Mouse (Mus musculus) liver, postnatal 0 days (tissue): ENCODE results near the gene Osbpl8. TPM values are rescaled to one million over a fixed set of nuclear protein-coding genes. Genes with fewer than 3 reads are reported as not detected.

Source experiments
- ATAC-seq: fragments of 200-750 bp; cut with Nextera tagmentation; 2 replicates; pipeline ENCODE4 v1.8.0; 2017; ENCODE audit warnings: mild to moderate bottlenecking, moderate library complexity
- DNase-seq: peaks from one replicate; pipeline ENCODE4 v3.0.0-alpha.2; 2016
- H3K27ac ChIP-seq: fragments of 300-500 bp; sonication (generic); 2 replicates; pipeline ENCODE4 v1.5.1; 2014; ENCODE audit warnings: antibody characterized with exemption, moderate library complexity, mild to moderate bottlenecking, low read depth
- H3K27me3 ChIP-seq: fragments of 300-500 bp; sonication (generic); 2 replicates; pipeline ENCODE4 v1.6.1; 2014; ENCODE audit warnings: low read length, control low read depth, mixed read lengths; ENCODE audit not compliant: insufficient read depth
- H3K36me3 ChIP-seq: fragments of 300-500 bp; sonication (generic); replicated peaks from 2 replicates; pipeline ENCODE4 v1.6.1; 2014; ENCODE audit warnings: mild to moderate bottlenecking, control low read depth, low read length, moderate library complexity, mixed read lengths; ENCODE audit not compliant: insufficient read depth
- H3K4me1 ChIP-seq: fragments of 300-500 bp; sonication (generic); 2 replicates; pipeline ENCODE4 v1.6.1; 2014; ENCODE audit warnings: antibody characterized with exemption, mild to moderate bottlenecking, control low read depth; ENCODE audit not compliant: insufficient read depth
- H3K4me2 ChIP-seq: fragments of 300-500 bp; sonication (generic); 2 replicates; pipeline ENCODE4 v1.6.1; 2014; ENCODE audit warnings: low read depth, mild to moderate bottlenecking, low read length, moderate library complexity, mixed read lengths
- H3K4me3 ChIP-seq: fragments of 300-500 bp; sonication (generic); 2 replicates; pipeline ENCODE4 v1.5.1; 2014; ENCODE audit warnings: low read depth, low read length
- H3K9ac ChIP-seq: fragments of 300-500 bp; sonication (generic); replicated peaks from 2 replicates; pipeline ENCODE4 v1.6.1; 2014; ENCODE audit warnings: mild to moderate bottlenecking, moderate library complexity
- H3K9me3 ChIP-seq: fragments of 300-500 bp; sonication (generic); 2 replicates; pipeline ENCODE4 v1.6.1; 2016; ENCODE audit warnings: mild to moderate bottlenecking, control low read depth, low read length, mixed read lengths
- CTCF ChIP-seq: sonication (generic); IDR thresholded peaks from 2 replicates; pipeline ENCODE4 v1.5.1; 2016; ENCODE audit warnings: antibody characterized with exemption, low read depth
- EP300 ChIP-seq: IDR thresholded peaks from 2 replicates; pipeline ENCODE4 v1.6.1; 2016; ENCODE audit warnings: antibody characterized with exemption, low read depth, mild to moderate bottlenecking
- WGBS: fragments of 180-500 bp; shearing (Covaris S2); extraction: QIAGEN DNeasy Blood & Tissue Kit; methylation state at CpG from one replicate; pipeline ENCODE4 v1.1.7; 2014; ENCODE audit not compliant: insufficient replicate concordance; 5-methylcytosine and 5-hydroxymethylcytosine counted together
- polyA plus RNA-seq: library from polyadenylated mRNA; unstranded; fragments of >200 nt; fragmentation: Nextera tagmentation; extraction: Ambion mirVana; gene quantifications from 2 replicates; pipeline ENCODE4 v1.2.1, GENCODE M21; 2015

Gene Osbpl8
- polyA plus RNA-seq, 1 experiment from 2014 or later: 5.6 TPM

DNA sequence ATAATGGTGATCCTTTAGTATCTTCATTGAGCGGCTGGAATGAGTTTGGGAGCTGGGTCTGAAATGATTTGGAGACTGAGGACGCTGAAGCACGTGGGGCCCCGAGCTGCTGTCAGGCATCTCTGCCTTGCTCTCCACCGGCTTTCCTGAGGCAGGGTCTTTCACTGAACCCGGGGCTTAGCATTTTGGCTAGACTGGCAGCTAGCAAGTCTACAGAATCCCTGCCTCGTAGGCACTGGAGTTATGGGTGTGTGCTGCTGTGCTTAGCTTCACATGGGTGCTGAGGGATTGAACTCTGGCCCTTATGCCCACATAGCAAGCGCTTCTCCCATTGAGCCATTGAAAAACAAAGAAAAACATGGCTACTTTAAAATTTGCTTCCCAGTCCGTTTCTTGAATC is 42.8 kb downstream of the Osbpl8 start:
- peaks cover 3% of the 10 kb centered on the region for H3K36me3 ChIP-seq
- no peak for ATAC-seq
- H3K27ac ChIP-seq: no peak overlapping the region
- DNase-seq: no peak
- 84% methylated on average over 9 of the region's 9 CpGs for whole genome bisulfite sequencing
- H3K27me3 ChIP-seq: no peaks in the 10 kb centered on the region
- no peaks in the 10 kb centered on the region for H3K4me1 ChIP-seq
- no peak overlapping the region for H3K4me3 ChIP-seq
- no peak overlapping the region for H3K9ac ChIP-seq
- H3K4me2 ChIP-seq: no peak overlapping the region
- no peaks in the 10 kb centered on the region for H3K9me3 ChIP-seq
- TF ChIP-seq EP300 (no peak), CTCF (no peak)

DNA sequence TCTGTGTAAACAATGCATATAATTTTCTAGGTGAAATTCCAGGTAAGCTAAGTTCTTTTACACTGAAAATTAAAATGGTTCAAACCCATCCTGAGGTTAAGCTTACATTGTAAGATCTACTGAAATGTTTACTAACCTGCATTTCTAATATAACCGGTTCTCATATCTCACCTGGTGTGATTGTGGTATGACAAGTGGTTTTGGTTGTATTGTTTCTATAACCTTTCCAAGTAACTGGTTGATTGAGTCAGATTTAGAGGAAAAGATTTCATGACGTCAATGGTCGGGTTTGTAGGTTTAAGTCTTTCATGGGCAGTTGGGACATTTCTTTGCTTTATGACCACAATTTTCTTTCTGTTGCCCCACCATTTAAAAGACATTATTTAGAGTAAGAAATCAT is 49.5 kb downstream of the Osbpl8 start:
- Histone ChIP-seq H3K36me3 (no peaks in the 10 kb centered on the region), H3K4me1 (no peaks in the 10 kb centered on the region)
- no peak for ATAC-seq

DNA sequence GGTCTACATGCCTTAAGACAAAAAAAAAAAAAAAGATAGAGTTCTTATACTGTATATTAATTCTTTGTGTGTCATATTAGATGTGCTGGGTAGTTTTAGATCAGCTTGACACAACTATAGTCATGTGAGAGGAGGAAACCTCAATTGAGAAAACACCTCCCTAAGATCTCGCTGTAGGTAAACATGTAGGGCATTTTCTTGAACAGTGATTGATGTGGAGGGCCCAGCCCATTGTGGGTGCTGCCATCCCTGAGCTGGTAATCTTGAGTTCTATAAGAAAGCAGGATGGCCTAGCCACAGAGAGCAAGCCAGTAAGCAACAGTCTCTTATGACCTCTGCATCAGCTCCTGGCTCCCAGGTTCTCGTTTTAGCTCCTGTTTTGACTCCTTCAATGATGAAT is 50.1 kb downstream of the Osbpl8 start:
- no peak overlapping the region for H3K4me3 ChIP-seq
- WGBS: 80% methylated on average over 2 of the region's 2 CpGs
- ATAC-seq (no peak), DNase-seq (no peak)
- H3K9me3 ChIP-seq: no peaks in the 10 kb centered on the region
- H3K27me3 ChIP-seq: no peaks in the 10 kb centered on the region
- H3K36me3 ChIP-seq: 0 out of 2 replicates have a peak, but pooled peaks cover 3% of the 10 kb centered on the region
- TF ChIP-seq CTCF (no peak), EP300 (no peak)
- no peak overlapping the region for H3K9ac ChIP-seq
- no peak overlapping the region for H3K4me2 ChIP-seq
- no peaks in the 10 kb centered on the region for H3K4me1 ChIP-seq
- no peak overlapping the region for H3K27ac ChIP-seq

More for the DNA sequence above, 49.5 kb downstream of the Osbpl8 start:
- Histone ChIP-seq H3K4me3 (no peak overlapping the region), H3K9ac (no peak overlapping the region), H3K27me3 (no peaks in the 10 kb centered on the region), H3K9me3 (no peaks in the 10 kb centered on the region), H3K4me2 (no peak overlapping the region), H3K27ac (no peak overlapping the region)
- TF ChIP-seq EP300: no peak
- no peak for TF ChIP-seq CTCF
- WGBS: 76% methylated on average over 3 of the region's 3 CpGs
- DNase-seq: no peak

DNA sequence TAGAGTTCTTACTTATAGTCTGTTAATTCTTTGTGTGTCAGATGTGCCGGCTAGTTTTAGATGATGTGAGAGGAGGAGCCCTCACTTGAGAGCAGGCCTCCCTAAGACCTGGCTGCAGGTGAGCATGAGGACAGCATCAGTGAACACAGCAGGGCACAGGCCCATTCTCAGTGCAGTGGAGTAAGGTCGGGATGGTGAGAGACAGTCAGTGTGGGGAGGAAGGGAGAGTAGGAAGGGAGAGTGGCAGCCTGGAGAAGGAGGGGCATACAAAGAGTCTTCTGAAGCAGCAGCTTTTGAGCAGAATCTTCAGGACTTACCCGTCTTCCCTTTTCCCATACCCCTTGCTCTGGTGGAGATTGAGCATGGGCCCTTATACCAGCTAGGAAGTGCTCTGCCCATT is 51.0 kb downstream of the Osbpl8 start:
- WGBS: 71% methylated on average over 3 of the region's 3 CpGs
- H3K4me2 ChIP-seq: no peak overlapping the region
- no peak overlapping the region for H3K27ac ChIP-seq
- no peak for TF ChIP-seq CTCF
- no peak for TF ChIP-seq EP300
- ATAC-seq: no peak
- no peaks in the 10 kb centered on the region for H3K4me1 ChIP-seq
- H3K27me3 ChIP-seq: no peaks in the 10 kb centered on the region
- DNase-seq: no peak
- H3K9me3 ChIP-seq: no peaks in the 10 kb centered on the region
- H3K9ac ChIP-seq: no peak overlapping the region
- 0 out of 2 replicates have a peak, but pooled peaks cover 3% of the 10 kb centered on the region for H3K36me3 ChIP-seq
- H3K4me3 ChIP-seq: no peak overlapping the region

DNA sequence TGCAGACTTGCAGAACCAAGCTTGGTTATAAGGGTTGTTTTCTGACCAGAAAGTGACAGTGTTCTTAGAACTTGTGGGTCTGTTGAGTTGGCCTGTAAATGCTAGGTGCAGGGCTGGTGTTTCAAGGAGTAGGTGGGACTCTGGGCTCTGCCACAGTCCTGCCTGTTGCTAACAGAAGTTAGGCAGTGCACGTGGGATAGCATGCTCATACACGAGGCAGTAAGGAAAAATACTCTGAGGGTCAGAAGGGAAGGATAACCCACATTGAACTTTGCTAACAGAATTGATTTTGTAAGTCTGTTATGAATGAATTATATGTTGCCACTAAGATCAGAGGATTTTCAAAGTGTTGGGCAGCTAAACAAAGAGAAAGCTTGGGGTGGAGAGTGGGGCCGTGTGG is 51.6 kb downstream of the Osbpl8 start:
- no peak overlapping the region for H3K9ac ChIP-seq
- H3K9me3 ChIP-seq: no peaks in the 10 kb centered on the region
- no peaks in the 10 kb centered on the region for H3K27me3 ChIP-seq
- DNase-seq (no peak), ATAC-seq (no peak)
- no peak overlapping the region for H3K4me2 ChIP-seq
- no peak overlapping the region for H3K27ac ChIP-seq
- WGBS: 85% methylated on average over 3 of the region's 3 CpGs
- no peak overlapping the region for H3K4me3 ChIP-seq
- TF ChIP-seq CTCF (no peak), EP300 (no peak)
- no peaks in the 10 kb centered on the region for H3K4me1 ChIP-seq
- 0 out of 2 replicates have a peak, but pooled peaks cover 3% of the 10 kb centered on the region for H3K36me3 ChIP-seq

DNA sequence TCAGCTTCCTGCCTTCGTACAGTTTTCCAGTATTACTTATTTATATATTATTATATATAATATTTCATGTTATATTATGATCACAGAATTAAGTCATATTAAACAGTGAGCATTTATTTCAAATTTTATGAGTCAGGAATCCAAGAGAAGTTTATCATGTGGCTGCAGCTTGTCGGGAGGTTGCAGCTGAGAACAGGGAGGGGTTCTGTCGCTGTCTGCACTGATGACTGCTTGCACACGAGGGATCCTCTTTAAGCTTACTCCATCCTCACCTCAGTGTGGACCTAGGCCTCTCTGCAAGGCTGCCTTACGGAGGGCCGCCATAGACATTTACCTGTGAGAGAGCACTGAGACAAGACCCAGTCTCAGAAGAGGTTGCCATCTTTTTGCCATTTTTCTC is 58.0 kb downstream of the Osbpl8 start:
- no peak overlapping the region for H3K9ac ChIP-seq
- peak; percentile 25 for DNase-seq
- no peak for TF ChIP-seq CTCF
- no peak for TF ChIP-seq EP300
- H3K9me3 ChIP-seq: no peaks in the 10 kb centered on the region
- H3K4me2 ChIP-seq: peak overlapping the region; percentile 45
- WGBS: 68% methylated on average over 6 of the region's 6 CpGs
- H3K4me1 ChIP-seq: peaks cover 7% of the 10 kb centered on the region; the same call in 1 of the 2 replicates
- no peak overlapping the region for H3K4me3 ChIP-seq
- H3K36me3 ChIP-seq: 0 out of 2 replicates have a peak, but pooled peaks cover 3% of the 10 kb centered on the region
- ATAC-seq: peak; percentile 93
- H3K27me3 ChIP-seq: no peaks in the 10 kb centered on the region
- no peak overlapping the region for H3K27ac ChIP-seq

DNA sequence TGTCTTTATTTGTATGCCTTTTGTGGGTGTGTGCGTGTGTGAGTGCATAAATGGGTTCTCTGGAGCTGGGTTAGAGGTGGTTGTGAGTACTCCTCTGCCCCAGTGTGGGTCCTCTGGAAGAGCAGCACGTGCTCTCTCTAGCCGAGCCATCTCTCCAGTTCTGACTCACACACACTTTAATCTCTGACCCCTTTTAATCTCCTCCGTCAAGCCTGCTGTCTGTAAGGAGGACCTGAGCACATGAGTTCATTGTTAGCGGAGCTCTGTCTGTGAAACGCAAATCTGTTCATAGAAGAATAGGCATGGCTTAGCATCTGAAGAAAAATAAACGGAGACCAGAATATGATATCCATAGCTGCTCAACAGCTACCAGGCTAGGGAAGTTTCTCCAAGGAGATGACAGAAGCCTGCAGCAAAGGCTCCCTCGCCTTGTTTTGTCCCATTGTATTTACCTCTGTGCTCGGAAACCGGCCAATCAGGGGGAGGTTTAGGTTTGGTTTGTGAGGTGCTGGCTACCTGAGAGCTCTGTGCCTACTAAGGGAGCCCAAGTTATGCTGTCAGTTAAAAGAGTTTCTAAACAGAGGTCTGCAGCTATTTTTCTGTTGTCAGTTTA is 58.8 kb downstream of the Osbpl8 start:
- no peak overlapping the region for H3K9ac ChIP-seq
- WGBS: 62% methylated on average over 10 of the region's 10 CpGs
- peaks cover 3% of the 10 kb centered on the region; the same call in 1 of the 2 replicates for H3K36me3 ChIP-seq
- ATAC-seq (peak; percentile 35; the same call in 1 of the 2 replicates), DNase-seq (no peak)
- TF ChIP-seq EP300 (no peak), CTCF (no peak)
- no peaks in the 10 kb centered on the region for H3K9me3 ChIP-seq
- H3K4me3 ChIP-seq: no peak overlapping the region
- no peak overlapping the region for H3K27ac ChIP-seq
- H3K4me1 ChIP-seq: peaks cover 7% of the 10 kb centered on the region; the same call in 1 of the 2 replicates
- no peak overlapping the region for H3K4me2 ChIP-seq
- no peaks in the 10 kb centered on the region for H3K27me3 ChIP-seq
